Mouse (Mus musculus) hindbrain, postnatal 0 days (tissue): Measurements from ENCODE around the gene Eif2b5. TPM values are rescaled to one million over a fixed set of nuclear protein-coding genes. Genes with fewer than 3 reads are reported as not detected.
A peak's percentile ranks its signal among the peaks of the same experiment; 100 is the strongest.
"Not testable (repeated sequence)": the region's sequence is repeated elsewhere in the genome, so short reads cannot be mapped to it uniquely, and the experiment has no call there.

Source experiments
- ATAC-seq: fragments of 200-750 bp; cut with Nextera tagmentation; 2 replicates; pipeline ENCODE4 v1.8.0; 2017; ENCODE audit warnings: mild to moderate bottlenecking, moderate TSS enrichment, moderate library complexity
- DNase-seq: peaks from one replicate; pipeline ENCODE4 v3.0.0-alpha.2; 2015; ENCODE audit warnings: low spot score
- H3K27ac ChIP-seq: fragments of 300-500 bp; sonication (generic); 2 replicates; pipeline ENCODE4 v1.5.1; 2014; ENCODE audit warnings: mild to moderate bottlenecking
- H3K27me3 ChIP-seq: fragments of 300-500 bp; sonication (generic); 2 replicates; pipeline ENCODE4 v1.6.1; 2014; ENCODE audit warnings: low read length, mixed read lengths; ENCODE audit not compliant: insufficient read depth
- H3K36me3 ChIP-seq: fragments of 300-500 bp; sonication (generic); 2 replicates; pipeline ENCODE4 v1.6.1; 2014; ENCODE audit warnings: low read length, mixed read lengths; ENCODE audit not compliant: insufficient read depth
- H3K4me1 ChIP-seq: fragments of 300-500 bp; sonication (generic); 2 replicates; pipeline ENCODE4 v1.6.1; 2014; ENCODE audit warnings: antibody characterized with exemption, low read length, mixed read lengths; ENCODE audit not compliant: insufficient read depth
- H3K4me2 ChIP-seq: fragments of 300-500 bp; sonication (generic); 2 replicates; pipeline ENCODE4 v1.6.1; 2014; ENCODE audit warnings: low read depth, mild to moderate bottlenecking, low read length, moderate library complexity, mixed read lengths
- H3K4me3 ChIP-seq: fragments of 300-500 bp; sonication (generic); 2 replicates; pipeline ENCODE4 v1.5.1; 2014; ENCODE audit warnings: low read length
- H3K9ac ChIP-seq: fragments of 300-500 bp; sonication (generic); replicated peaks from 2 replicates; pipeline ENCODE4 v1.6.1; 2014; ENCODE audit warnings: mild to moderate bottlenecking, low read length, moderate library complexity, mixed read lengths
- H3K9me3 ChIP-seq: fragments of 300-500 bp; sonication (generic); 2 replicates; pipeline ENCODE4 v1.6.1; 2016; ENCODE audit warnings: low read length, mixed read lengths
- CTCF ChIP-seq: IDR thresholded peaks from 2 replicates; pipeline ENCODE4 v1.5.1; 2016; ENCODE audit warnings: antibody characterized with exemption, control low read depth, low read depth
- WGBS: fragments of 180-500 bp; shearing (Covaris S2); extraction: QIAGEN DNeasy Blood & Tissue Kit; methylation state at CpG from one replicate; pipeline ENCODE4 v1.1.7; 2014; 5-methylcytosine and 5-hydroxymethylcytosine counted together
- polyA plus RNA-seq: library from polyadenylated mRNA; unstranded; fragments of >200 nt; fragmentation: Nextera tagmentation; extraction: Ambion mirVana; gene quantifications from 2 replicates; pipeline ENCODE4 v1.2.1, GENCODE M21; 2015
- total RNA-seq: library from RNA; depleted of rRNA; stranded (reverse); fragments of >200 nt; gene quantifications from 2 replicates; pipeline ENCODE4 v1.2.3, GENCODE M21; 2014; rRNA removed

Eif2b5 gene
- total RNA-seq: 102 and 109 TPM in 2 replicates
- 80.9 and 81.4 TPM in 2 replicates for polyA plus RNA-seq

DNA sequence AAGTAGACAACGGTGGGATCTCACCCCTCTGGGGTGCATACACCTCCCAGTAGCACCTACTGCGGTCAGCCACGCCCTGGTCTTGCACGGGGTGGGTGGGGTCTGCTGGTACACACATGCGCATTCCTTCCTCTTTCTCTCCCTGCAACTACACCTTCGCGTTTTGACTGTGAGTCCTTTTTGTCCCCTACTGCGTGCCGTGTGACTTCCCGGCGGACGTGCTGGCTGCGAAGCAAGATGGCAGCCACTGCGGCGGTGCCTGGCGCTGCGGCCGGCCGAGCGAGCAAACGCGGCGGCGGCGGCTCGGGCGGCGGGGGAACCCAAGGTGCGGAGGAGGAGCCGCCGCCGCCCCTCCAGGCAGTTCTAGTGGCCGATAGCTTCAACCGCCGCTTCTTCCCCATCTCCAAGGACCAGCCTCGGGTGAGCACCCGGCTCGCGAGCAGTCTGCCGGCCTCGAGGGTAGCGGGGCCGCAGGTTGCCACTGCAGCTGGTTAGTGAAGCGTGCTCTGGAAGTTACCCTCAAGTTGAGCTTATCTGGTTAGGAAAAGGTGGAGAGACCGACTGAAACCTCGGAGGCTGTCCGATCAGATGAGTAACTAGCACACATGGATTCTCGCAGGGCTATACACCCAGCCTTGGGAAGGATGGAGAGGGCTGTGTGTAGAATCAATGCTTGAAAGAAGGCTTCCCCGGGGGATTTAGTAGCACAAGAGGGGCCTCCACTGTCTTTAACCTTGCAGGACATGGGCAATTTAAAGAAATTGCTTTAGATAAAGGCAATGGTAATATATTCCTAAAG lies at the start of gene Eif2b5:
TSS of gene Eif2b5 (plus strand) at position 141 of the 799 bp plus-strand sequence.
- Histone ChIP-seq H3K27me3 (no peaks in the 10 kb centered on the region), H3K9ac (peak within 1 kb of the TSS; percentile 66), H3K4me3 (peak within 1 kb of the TSS; percentile 72), H3K36me3 (peaks cover 28% of the 10 kb centered on the region), H3K4me1 (no peaks in the 10 kb centered on the region; the same call in 1 of the 2 replicates), H3K27ac (peak within 1 kb of the TSS; percentile 80), H3K4me2 (peak within 1 kb of the TSS; percentile 76), H3K9me3 (no peaks in the 10 kb centered on the region)
- ATAC-seq (peak; percentile 93), DNase-seq (peak; percentile 94)
- TF ChIP-seq CTCF: 0 out of 2 replicates have a peak, but pooled peaks have one; percentile 3
- WGBS: under 1% methylated on average over 49 of the region's 49 CpGs

DNA sequence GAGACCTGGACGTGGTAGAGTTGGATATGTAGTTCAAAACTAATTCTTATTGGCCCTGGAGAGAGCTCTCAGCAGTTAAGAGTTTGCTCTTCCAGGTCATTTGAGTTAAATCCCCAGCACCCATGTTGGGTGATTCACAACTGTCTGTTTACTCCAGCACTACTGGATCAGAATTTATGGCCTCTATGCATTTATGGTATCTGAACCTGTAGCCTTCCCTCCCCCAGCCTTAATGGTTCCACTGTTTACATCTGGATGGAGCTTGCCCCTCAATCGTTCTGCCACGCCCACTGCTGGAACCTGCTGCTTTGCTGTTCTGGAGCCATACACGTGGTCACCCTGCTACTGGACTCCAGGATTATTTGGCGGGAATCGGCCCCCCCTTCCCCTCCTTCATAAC lies 46.8 kb upstream of the Eif2b5 start:
- WGBS: 76% methylated on average over 6 of the region's 6 CpGs
- no peak for ATAC-seq

GRCm38 (mm10) chr16:20454155-20454654 lies 44.4 kb upstream of the Eif2b5 start:
- no peaks in the 10 kb centered on the region for H3K27me3 ChIP-seq
- no peak for ATAC-seq
- H3K4me1 ChIP-seq: no peaks in the 10 kb centered on the region
- TF ChIP-seq CTCF: no peak
- H3K4me3 ChIP-seq: no peak overlapping the region
- no peak for DNase-seq
- WGBS: 89% methylated on average over 6 of the region's 6 CpGs
- no peaks in the 10 kb centered on the region for H3K36me3 ChIP-seq
- H3K9me3 ChIP-seq: no peaks in the 10 kb centered on the region
- no peak overlapping the region for H3K4me2 ChIP-seq
- no peak overlapping the region for H3K27ac ChIP-seq
- no peak overlapping the region for H3K9ac ChIP-seq

More for the DNA sequence above, 46.8 kb upstream of the Eif2b5 start:
- no peak overlapping the region for H3K4me2 ChIP-seq
- TF ChIP-seq CTCF: no peak
- no peak overlapping the region for H3K27ac ChIP-seq
- no peak overlapping the region for H3K4me3 ChIP-seq
- H3K27me3 ChIP-seq: no peaks in the 10 kb centered on the region
- no peak overlapping the region for H3K9ac ChIP-seq
- no peaks in the 10 kb centered on the region for H3K4me1 ChIP-seq
- DNase-seq: no peak
- no peaks in the 10 kb centered on the region for H3K9me3 ChIP-seq
- no peaks in the 10 kb centered on the region for H3K36me3 ChIP-seq

- H3K9ac ChIP-seq: no peak overlapping the region
- H3K4me2 ChIP-seq: no peak overlapping the region
- ATAC-seq: no peak
- H3K4me3 ChIP-seq: no peak overlapping the region
- H3K36me3 ChIP-seq: no peaks in the 10 kb centered on the region
- no peak for TF ChIP-seq CTCF
- H3K9me3 ChIP-seq: no peaks in the 10 kb centered on the region
- H3K4me1 ChIP-seq: no peaks in the 10 kb centered on the region
- no peak overlapping the region for H3K27ac ChIP-seq
- H3K27me3 ChIP-seq: no peaks in the 10 kb centered on the region
- no peak for DNase-seq
- 38% methylated on average over 1 of the region's 1 CpGs for WGBS
Measured at GRCm38 (mm10) chr16:20456106-20456505, 42.5 kb upstream of the Eif2b5 start.

DNA sequence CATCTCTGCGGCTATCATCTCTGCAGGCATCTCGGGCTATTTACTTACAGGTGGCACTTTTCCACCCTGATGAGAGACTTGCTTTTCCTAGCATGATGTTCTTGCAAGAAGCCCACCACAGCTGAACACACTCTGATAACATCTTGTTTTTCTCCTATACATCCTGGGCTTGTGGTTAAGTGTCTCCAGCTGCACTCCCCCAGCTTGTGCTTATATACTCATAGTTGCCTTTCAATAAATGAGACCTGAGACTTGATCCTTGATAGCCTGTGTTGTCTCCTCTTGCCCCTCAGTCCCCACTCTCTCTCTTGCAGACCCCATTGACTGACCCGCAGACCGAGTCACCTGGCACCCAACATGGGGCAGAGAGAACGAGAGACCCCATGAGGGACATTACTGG lies 39.9 kb upstream of the Eif2b5 start:
- 96% methylated on average over 5 of the region's 5 CpGs for WGBS
- not testable (repeated sequence) for H3K9me3 ChIP-seq

DNA sequence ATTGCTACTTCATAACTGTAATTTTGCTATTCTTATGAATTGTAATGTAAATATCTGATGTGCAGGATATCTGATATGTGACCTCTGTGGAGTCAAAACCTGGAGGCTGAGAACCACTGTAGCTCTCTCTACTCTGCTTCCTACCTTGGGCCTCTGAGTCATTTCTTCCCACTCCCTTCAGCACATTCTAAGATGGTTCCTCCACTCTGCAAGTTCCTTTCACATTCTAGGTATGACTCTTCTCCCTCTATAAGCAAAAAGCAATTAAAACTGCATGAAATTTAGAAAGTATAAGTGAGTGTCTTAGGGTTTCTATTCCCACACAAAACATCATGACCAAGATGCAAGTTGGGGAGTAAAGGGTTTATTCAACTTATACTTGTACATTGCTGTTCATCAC lies 33.9 kb upstream of the Eif2b5 start:
- no peak overlapping the region for H3K4me2 ChIP-seq
- TF ChIP-seq CTCF: no peak
- no peak for ATAC-seq
- DNase-seq: no peak
- H3K27ac ChIP-seq: no peak overlapping the region
- H3K9ac ChIP-seq: no peak overlapping the region
- H3K36me3 ChIP-seq: no peaks in the 10 kb centered on the region
- no peak overlapping the region for H3K4me3 ChIP-seq
- H3K27me3 ChIP-seq: no peaks in the 10 kb centered on the region
- no peaks in the 10 kb centered on the region for H3K9me3 ChIP-seq
- no peaks in the 10 kb centered on the region for H3K4me1 ChIP-seq

More for the DNA sequence above, 39.9 kb upstream of the Eif2b5 start:
- not testable (repeated sequence) for H3K36me3 ChIP-seq, DNase-seq, H3K4me1 ChIP-seq, H3K27me3 ChIP-seq, ATAC-seq, H3K9ac ChIP-seq, H3K27ac ChIP-seq, H3K4me2 ChIP-seq, H3K4me3 ChIP-seq

GRCm38 (mm10) chr16:20470981-20471380 lies 27.6 kb upstream of the Eif2b5 start:
- no peak overlapping the region for H3K4me2 ChIP-seq
- H3K9ac ChIP-seq: no peak overlapping the region
- no peaks in the 10 kb centered on the region for H3K9me3 ChIP-seq
- 90% methylated on average over 2 of the region's 2 CpGs for WGBS
- H3K4me3 ChIP-seq: no peak overlapping the region
- ATAC-seq (no peak), DNase-seq (no peak)
- TF ChIP-seq CTCF: no peak
- no peak overlapping the region for H3K27ac ChIP-seq
- no peaks in the 10 kb centered on the region for H3K36me3 ChIP-seq
- H3K4me1 ChIP-seq: no peaks in the 10 kb centered on the region
- no peaks in the 10 kb centered on the region for H3K27me3 ChIP-seq
